Mouse (Mus musculus): Measurements from ENCODE around the gene Ptpn3.

GRCm38 (mm10) chr4:57318525-57319212 lies 17.0 kb upstream of the Ptpn3 start:
- no peak for TF ChIP-seq ZC3H11A (IDR thresholded peaks at IDR 0.05; ENCODE audit: borderline replicate concordance, low read depth, low read length)
- no peak for TF ChIP-seq CHD2 (IDR thresholded peaks at IDR 0.05; ENCODE audit: low read depth, low read length)
- TF ChIP-seq MAFK (IDR thresholded peaks at IDR 0.05; ENCODE audit: insufficient read depth, low read depth, low read length), result no peak
- no peak for TF ChIP-seq ZNF384 (IDR thresholded peaks at IDR 0.05; ENCODE audit: low read depth, low read length)
